Mouse (Mus musculus): ENCODE measurements around the gene Herc2. TPM values are rescaled to one million over a fixed set of nuclear protein-coding genes. Genes with fewer than 3 reads are reported as not detected.

The Herc2 gene
- polyA plus RNA-seq, 1 experiment from 2014 or later, result 22.3 TPM

DNA sequence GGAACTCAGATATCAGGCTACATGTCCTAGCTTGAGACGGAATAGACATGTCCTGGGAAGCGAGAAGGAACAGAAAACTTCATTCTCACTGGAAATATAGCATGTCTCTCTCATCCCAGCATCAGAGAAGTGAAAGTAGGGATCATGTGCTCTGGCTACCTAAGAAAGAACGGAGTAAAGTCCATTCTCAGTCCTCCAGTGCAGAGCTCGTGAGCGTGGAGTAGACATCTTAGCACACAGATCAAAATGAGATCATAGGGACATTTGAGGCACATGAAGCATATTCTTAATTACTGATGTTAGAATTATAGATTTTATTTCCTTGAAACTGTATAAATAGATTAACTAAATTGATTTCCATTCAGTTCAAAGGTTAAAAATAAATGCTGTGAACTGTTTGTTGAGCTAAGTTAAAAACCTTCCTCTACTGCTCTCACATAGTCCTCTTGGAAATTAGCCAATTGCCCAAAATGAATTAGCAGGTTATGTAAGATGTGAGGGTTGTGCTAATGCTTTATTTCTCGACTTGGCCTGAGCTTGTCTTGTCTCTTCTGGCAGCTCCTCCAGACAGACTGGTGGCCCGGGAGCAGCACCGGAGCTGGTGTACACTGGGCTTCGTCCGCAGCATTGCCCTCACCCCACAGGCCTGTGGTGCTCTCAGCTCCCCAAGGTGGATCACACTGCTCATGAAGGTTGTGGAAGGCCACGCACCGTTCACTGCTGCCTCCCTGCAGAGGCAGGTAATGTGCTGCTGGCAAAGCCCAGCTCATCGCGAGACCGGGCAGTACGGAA lies 102.1 kb downstream of the Herc2 start:
- 89% methylated on average over 16 of the region's 16 CpGs for WGBS

DNA sequence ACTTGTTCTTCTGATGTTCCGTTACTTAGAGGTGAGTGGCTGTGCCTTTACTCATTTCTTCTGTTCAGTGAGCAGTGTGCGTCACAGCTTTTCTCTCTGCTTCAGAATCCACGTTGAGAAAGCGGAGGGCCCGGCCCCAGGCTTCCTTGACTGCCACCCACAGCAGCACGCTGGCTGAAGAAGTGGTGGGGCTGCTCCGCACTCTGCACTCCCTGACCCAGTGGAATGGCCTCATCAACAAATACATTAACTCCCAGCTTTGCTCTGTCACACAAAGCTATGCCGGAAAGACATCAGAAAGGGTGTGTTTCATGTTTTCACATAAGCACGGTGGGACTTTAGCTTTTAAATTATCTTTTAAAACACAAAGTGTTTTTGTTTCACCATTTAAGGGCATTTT lies 103.2 kb downstream of the Herc2 start:
- no peaks in the 10 kb centered on the region for H3K4me1 ChIP-seq
- WGBS, result 83% methylated on average over 9 of the region's 9 CpGs
- H3K9me3 ChIP-seq, result no peaks in the 10 kb centered on the region
- H3K9ac ChIP-seq, result no peak overlapping the region
- H3K27me3 ChIP-seq, result no peaks in the 10 kb centered on the region
- H3K4me3 ChIP-seq, result no peak overlapping the region
- no peak for ATAC-seq (ENCODE audit: borderline replicate concordance, extremely low read depth, low FRiP score, low TSS enrichment)
- peaks cover 70% of the 10 kb centered on the region for H3K36me3 ChIP-seq
- no peak overlapping the region for H3K4me2 ChIP-seq
- no peak overlapping the region for H3K27ac ChIP-seq

More for the DNA sequence above, 102.1 kb downstream of the Herc2 start:
- H3K36me3 ChIP-seq, result peaks cover 68% of the 10 kb centered on the region
- H3K9me3 ChIP-seq, result no peaks in the 10 kb centered on the region
- no peaks in the 10 kb centered on the region for H3K27me3 ChIP-seq
- no peak overlapping the region for H3K4me3 ChIP-seq
- H3K4me2 ChIP-seq, result no peak overlapping the region
- no peak for ATAC-seq (ENCODE audit: borderline replicate concordance, extremely low read depth, low FRiP score, low TSS enrichment)
- H3K4me1 ChIP-seq, result no peaks in the 10 kb centered on the region
- H3K9ac ChIP-seq, result no peak overlapping the region
- no peak overlapping the region for H3K27ac ChIP-seq

- Histone ChIP-seq H3K27ac (no peak overlapping the region), H3K9ac (no peak overlapping the region), H3K27me3 (no peaks in the 10 kb centered on the region), H3K4me3 (no peak overlapping the region), H3K9me3 (no peaks in the 10 kb centered on the region), H3K4me2 (no peak overlapping the region), H3K36me3 (peaks cover 71% of the 10 kb centered on the region), H3K4me1 (no peaks in the 10 kb centered on the region)
- ATAC-seq (ENCODE audit: borderline replicate concordance, extremely low read depth, low FRiP score, low TSS enrichment), result no peak
- WGBS, result 88% methylated on average over 12 of the region's 12 CpGs
Measured at GRCm38 (mm10) chr7:56153625-56154024, 103.6 kb downstream of the Herc2 start.

DNA sequence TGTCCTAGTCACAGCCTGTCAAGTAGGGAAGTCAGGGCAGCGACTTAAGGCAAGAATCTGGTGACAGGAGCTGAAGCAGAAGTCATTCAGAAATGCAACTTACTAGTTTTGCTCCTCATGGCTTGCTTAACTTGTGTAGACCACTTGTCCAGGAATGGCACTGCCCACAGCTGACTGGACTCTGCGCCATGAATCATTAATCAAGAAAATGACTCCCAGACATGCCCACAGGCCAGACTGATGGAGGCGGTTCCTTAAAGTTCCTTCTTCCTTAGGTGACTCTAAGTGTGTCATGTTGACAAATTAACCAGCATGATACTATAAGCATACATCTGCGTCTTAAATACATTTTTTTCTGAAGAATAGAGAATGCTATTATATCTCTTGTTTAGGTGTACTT lies 113.3 kb downstream of the Herc2 start:
- Histone ChIP-seq H3K4me2 (no peak overlapping the region), H3K9ac (no peak overlapping the region), H3K36me3 (peaks cover 30% of the 10 kb centered on the region), H3K27me3 (no peaks in the 10 kb centered on the region), H3K4me1 (no peaks in the 10 kb centered on the region), H3K9me3 (no peaks in the 10 kb centered on the region), H3K4me3 (no peak overlapping the region), H3K27ac (no peak overlapping the region)
- no peak for ATAC-seq (ENCODE audit: borderline replicate concordance, extremely low read depth, low FRiP score, low TSS enrichment)
- 88% methylated on average over 4 of the region's 4 CpGs for WGBS

DNA sequence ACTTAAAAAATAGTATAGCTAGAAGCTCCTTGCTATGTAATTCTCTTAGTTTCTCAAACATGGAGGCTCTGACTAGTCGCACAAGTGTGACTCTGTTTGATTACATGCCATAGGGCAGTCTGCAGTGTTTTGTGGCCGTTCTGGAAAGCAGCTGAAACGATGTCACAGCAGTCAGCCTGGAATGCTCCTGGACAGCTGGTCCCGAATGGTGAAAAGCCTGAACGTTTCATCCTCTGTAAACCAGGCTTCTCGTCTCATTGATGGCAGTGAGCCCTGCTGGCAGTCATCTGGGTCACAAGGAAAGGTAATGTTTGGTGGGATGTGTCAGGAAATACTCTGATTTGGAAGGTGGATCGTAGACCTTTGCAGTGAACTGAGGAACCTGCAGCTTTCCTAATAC lies 118.7 kb downstream of the Herc2 start:
- no peak overlapping the region for H3K9ac ChIP-seq
- H3K9me3 ChIP-seq, result no peaks in the 10 kb centered on the region
- H3K27ac ChIP-seq, result no peak overlapping the region
- no peaks in the 10 kb centered on the region for H3K27me3 ChIP-seq
- peaks cover 24% of the 10 kb centered on the region; the same call in 1 of the 2 replicates for H3K36me3 ChIP-seq
- no peak overlapping the region for H3K4me3 ChIP-seq
- no peaks in the 10 kb centered on the region for H3K4me1 ChIP-seq
- no peak overlapping the region for H3K4me2 ChIP-seq
- ATAC-seq (ENCODE audit: borderline replicate concordance, extremely low read depth, low FRiP score, low TSS enrichment), result no peak
- WGBS, result 65% methylated on average over 7 of the region's 7 CpGs

GRCm38 (mm10) chr7:56177371-56177770 lies 127.4 kb downstream of the Herc2 start:
- Histone ChIP-seq H3K27ac (no peak overlapping the region), H3K4me1 (no peaks in the 10 kb centered on the region), H3K36me3 (peaks cover 21% of the 10 kb centered on the region), H3K9me3 (no peaks in the 10 kb centered on the region), H3K27me3 (no peaks in the 10 kb centered on the region), H3K9ac (no peak overlapping the region), H3K4me3 (no peak overlapping the region), H3K4me2 (no peak overlapping the region)
- ATAC-seq (ENCODE audit: borderline replicate concordance, extremely low read depth, low FRiP score, low TSS enrichment), result no peak
- 65% methylated on average over 3 of the region's 3 CpGs for WGBS

GRCm38 (mm10) chr7:56191041-56191440 lies 141.0 kb downstream of the Herc2 start:
- no peak overlapping the region for H3K9ac ChIP-seq
- WGBS, result 91% methylated on average over 6 of the region's 6 CpGs
- no peak for ATAC-seq (ENCODE audit: borderline replicate concordance, extremely low read depth, low FRiP score, low TSS enrichment)
- no peaks in the 10 kb centered on the region for H3K9me3 ChIP-seq
- no peaks in the 10 kb centered on the region for H3K27me3 ChIP-seq
- H3K4me3 ChIP-seq, result no peak overlapping the region
- H3K4me1 ChIP-seq, result no peaks in the 10 kb centered on the region
- no peak overlapping the region for H3K4me2 ChIP-seq
- H3K36me3 ChIP-seq, result peaks cover 34% of the 10 kb centered on the region
- no peak overlapping the region for H3K27ac ChIP-seq

DNA sequence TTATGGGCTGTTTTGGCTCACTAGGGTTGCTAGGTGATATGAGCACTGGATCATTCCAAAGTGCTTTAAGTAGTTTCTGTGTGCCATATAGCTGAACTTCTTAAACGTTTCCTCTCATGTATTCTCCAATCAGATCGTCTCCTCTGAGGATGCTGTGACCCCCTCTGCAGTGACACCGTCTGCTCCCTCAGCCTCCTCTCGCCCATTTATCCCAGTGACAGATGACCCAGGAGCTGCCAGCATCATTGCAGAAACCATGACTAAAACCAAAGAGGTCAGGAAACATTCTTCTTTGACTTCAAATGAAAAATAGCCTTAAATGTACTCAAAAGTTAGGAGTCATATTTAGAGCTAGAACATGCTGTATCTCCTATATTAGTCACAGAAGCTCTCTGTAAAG lies 141.7 kb downstream of the Herc2 start:
- H3K27me3 ChIP-seq, result no peaks in the 10 kb centered on the region
- no peak for ATAC-seq (ENCODE audit: borderline replicate concordance, extremely low read depth, low FRiP score, low TSS enrichment)
- no peaks in the 10 kb centered on the region for H3K9me3 ChIP-seq
- no peak overlapping the region for H3K4me3 ChIP-seq
- peaks cover 34% of the 10 kb centered on the region for H3K36me3 ChIP-seq
- 61% methylated on average over 4 of the region's 4 CpGs for WGBS
- no peak overlapping the region for H3K4me2 ChIP-seq
- no peak overlapping the region for H3K27ac ChIP-seq
- H3K9ac ChIP-seq, result no peak overlapping the region
- no peaks in the 10 kb centered on the region for H3K4me1 ChIP-seq

DNA sequence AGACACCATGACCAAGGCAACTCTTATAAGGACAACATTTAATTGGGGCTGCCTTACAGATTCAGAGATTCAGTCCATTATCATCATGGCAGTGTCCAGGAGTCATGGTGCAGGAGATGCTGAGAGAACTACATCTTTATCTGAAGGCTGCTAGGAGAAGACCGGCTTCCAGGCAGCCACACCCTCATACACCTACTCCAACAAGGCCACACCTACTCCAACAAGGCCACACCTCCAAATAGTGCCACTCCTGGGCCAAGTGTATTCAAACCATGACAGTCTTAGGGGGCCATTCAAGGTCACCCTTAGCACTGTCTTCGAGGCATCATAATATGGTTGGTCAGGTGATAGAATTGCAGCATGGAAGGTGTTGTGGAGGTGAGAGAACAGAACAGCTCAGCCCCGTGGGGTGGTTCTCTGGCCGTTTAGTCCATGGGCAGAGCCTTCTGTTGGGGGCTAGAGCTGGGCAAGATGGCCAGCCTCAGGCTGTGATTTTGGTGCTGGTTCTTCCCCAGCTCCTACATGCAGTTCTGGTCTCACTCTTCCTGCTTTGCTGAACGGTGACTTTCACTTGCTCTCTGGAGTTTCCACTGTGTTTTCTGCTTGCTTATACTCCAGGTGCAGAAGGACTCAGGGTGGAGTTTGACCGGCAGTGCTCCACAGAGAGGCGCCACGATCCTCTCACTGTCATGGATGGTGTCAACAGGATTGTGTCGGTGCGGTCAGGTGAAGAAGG lies 151.7 kb downstream of the Herc2 start:
- no peak for ATAC-seq (ENCODE audit: borderline replicate concordance, extremely low read depth, low FRiP score, low TSS enrichment)

DNA sequence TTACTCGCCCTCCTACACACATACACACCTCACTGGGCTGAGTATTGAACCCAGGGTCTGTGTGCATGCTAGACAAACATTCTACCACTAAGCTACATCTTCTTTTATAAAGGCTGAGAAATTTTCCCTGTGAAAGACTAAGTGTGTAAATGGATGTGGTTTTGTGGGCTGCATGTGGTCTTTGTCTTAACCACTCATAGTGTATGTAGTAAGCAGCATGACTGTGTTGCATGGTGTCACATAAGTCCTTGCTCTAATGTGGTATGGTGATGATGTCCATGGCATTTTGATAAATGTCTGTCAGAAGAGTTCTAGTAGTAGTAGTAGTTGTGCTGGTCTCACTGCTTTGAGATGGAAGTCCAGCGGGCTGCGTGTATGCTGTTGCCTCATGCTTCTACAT lies 152.8 kb downstream of the Herc2 start:
- Histone ChIP-seq H3K4me2 (no peak overlapping the region), H3K9ac (no peak overlapping the region), H3K4me1 (no peaks in the 10 kb centered on the region), H3K27me3 (no peaks in the 10 kb centered on the region), H3K9me3 (no peaks in the 10 kb centered on the region), H3K36me3 (peaks cover 59% of the 10 kb centered on the region), H3K27ac (no peak overlapping the region), H3K4me3 (no peak overlapping the region)
- ATAC-seq (ENCODE audit: borderline replicate concordance, extremely low read depth, low FRiP score, low TSS enrichment), result no peak
- WGBS, result 92% methylated on average over 3 of the region's 3 CpGs

More for the DNA sequence above, 151.7 kb downstream of the Herc2 start:
- Histone ChIP-seq H3K9me3 (no peaks in the 10 kb centered on the region), H3K27me3 (no peaks in the 10 kb centered on the region), H3K4me2 (no peak overlapping the region), H3K4me3 (no peak overlapping the region), H3K9ac (no peak overlapping the region), H3K27ac (no peak overlapping the region), H3K4me1 (no peaks in the 10 kb centered on the region), H3K36me3 (peaks cover 61% of the 10 kb centered on the region)
- 93% methylated on average over 10 of the region's 10 CpGs for WGBS

DNA sequence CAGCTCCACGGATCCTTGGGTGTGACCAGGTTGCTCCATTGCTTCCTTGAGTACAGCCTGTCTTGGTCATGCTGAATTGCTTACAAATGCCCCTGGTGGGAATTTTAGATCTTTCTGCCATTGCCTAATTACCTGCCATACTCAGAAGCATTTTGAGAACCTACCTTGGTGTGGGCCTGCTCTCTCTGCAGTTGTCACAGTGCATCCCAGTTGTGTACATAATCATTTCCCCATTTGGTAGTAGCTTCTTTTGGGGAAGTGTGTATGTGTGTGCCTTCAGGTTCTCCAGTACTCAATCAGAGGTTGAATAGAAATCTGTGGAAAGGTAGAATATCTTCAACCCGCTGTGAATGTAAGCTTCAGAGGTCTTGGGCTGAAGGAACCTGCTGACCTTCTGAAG lies 153.3 kb downstream of the Herc2 start:
- Histone ChIP-seq H3K4me2 (no peak overlapping the region), H3K9me3 (no peaks in the 10 kb centered on the region), H3K36me3 (peaks cover 58% of the 10 kb centered on the region), H3K4me3 (no peak overlapping the region), H3K9ac (no peak overlapping the region), H3K4me1 (no peaks in the 10 kb centered on the region), H3K27me3 (no peaks in the 10 kb centered on the region), H3K27ac (no peak overlapping the region)
- WGBS, result 88% methylated on average over 2 of the region's 2 CpGs
- no peak for ATAC-seq (ENCODE audit: borderline replicate concordance, extremely low read depth, low FRiP score, low TSS enrichment)

DNA sequence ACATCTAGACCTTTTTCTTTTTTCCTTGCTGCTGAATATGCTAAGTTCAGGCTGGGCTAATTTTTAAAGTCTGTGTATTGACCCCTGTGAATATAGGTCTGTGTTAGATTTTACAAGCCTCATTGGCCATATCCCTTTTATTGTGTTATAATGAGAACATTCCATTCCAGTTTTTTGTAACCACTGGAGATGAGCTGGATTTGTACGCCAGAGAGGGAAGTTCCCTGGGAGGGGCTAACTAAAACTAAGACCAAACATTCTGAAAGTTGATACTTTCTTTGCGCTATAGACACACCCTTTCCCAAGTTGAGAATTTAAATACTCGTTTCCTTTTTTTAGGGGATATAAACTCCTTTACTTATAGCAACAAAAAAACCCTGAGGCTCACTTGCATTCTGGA lies 154.9 kb downstream of the Herc2 start:
- Histone ChIP-seq H3K4me1 (no peaks in the 10 kb centered on the region), H3K9ac (no peak overlapping the region), H3K4me3 (no peak overlapping the region), H3K27me3 (no peaks in the 10 kb centered on the region), H3K4me2 (no peak overlapping the region), H3K36me3 (peaks cover 54% of the 10 kb centered on the region), H3K9me3 (no peaks in the 10 kb centered on the region), H3K27ac (no peak overlapping the region)
- no peak for ATAC-seq (ENCODE audit: borderline replicate concordance, extremely low read depth, low FRiP score, low TSS enrichment)
- 74% methylated on average over 3 of the region's 3 CpGs for WGBS

All from lung, embryonic 15.5 days (tissue).